Mouse (Mus musculus) spleen, adult 2 months (tissue): ENCODE measurements around the gene Knstrn. TPM values are rescaled to one million over a fixed set of nuclear protein-coding genes. Genes with fewer than 3 reads are reported as not detected.
A peak's percentile ranks its signal among the peaks of the same experiment; 100 is the strongest.

Experiments
- DNase-seq, 2 experiments: peaks; one replicate each; pipeline versions ENCODE4 v3.0.0 to v3.0.0-alpha.2; 2012 to 2021; ENCODE audit warnings: low spot score in 2 of 2, low read depth in 1 of 2
- H3K27ac ChIP-seq: fragments of 200-500 bp; 2 replicates; pipeline ENCODE4 v1.5.1; 2012; ENCODE audit warnings: low read length, inconsistent platforms; ENCODE audit not compliant: insufficient read depth
- H3K27me3 ChIP-seq: fragments of 200-500 bp; 2 replicates; pipeline ENCODE4 v1.6.1; 2012; ENCODE audit warnings: mild to moderate bottlenecking, moderate library complexity, low read length, inconsistent platforms; ENCODE audit not compliant: control insufficient read depth, insufficient read depth
- H3K36me3 ChIP-seq: fragments of 200-500 bp; 2 replicates; pipeline ENCODE4 v1.6.1; 2012; ENCODE audit warnings: mild to moderate bottlenecking, low read length, inconsistent platforms; ENCODE audit not compliant: control insufficient read depth, insufficient read depth
- H3K4me1 ChIP-seq: fragments of 200-500 bp; 2 replicates; pipeline ENCODE4 v1.6.1; 2011; ENCODE audit warnings: inconsistent platforms; ENCODE audit not compliant: control insufficient read depth, insufficient read depth, insufficient read length
- H3K4me3 ChIP-seq: fragments of 200-500 bp; 2 replicates; pipeline ENCODE4 v1.5.1; 2011; ENCODE audit warnings: mild to moderate bottlenecking, inconsistent platforms; ENCODE audit not compliant: insufficient read depth, insufficient read length; ENCODE audit errors: extremely low read depth
- CTCF ChIP-seq: fragments of 200-500 bp; IDR thresholded peaks from 2 replicates; pipeline ENCODE4 v1.5.1; 2011; ENCODE audit warnings: mild to moderate bottlenecking, inconsistent platforms; ENCODE audit not compliant: insufficient read depth, insufficient read length, insufficient replicate concordance; ENCODE audit errors: extremely low read depth
- POLR2A ChIP-seq: fragments of 200-500 bp; IDR thresholded peaks from 2 replicates; pipeline ENCODE4 v1.6.1; 2011; ENCODE audit warnings: low read depth, low read length, inconsistent platforms
- WGBS: fragments of 180-500 bp; shearing (Covaris S2); methylation state at CpG from one replicate; pipeline ENCODE4 v1.1.7; 2018; 5-methylcytosine and 5-hydroxymethylcytosine counted together
- polyA plus RNA-seq: library from polyadenylated mRNA; depleted of rRNA; stranded (reverse); fragments of >200 nt; gene quantifications from 2 replicates; pipeline ENCODE4 v1.2.3, GENCODE M21; 2012

The Knstrn gene
- polyA plus RNA-seq, 1 experiment, result 4.2 TPM

DNA sequence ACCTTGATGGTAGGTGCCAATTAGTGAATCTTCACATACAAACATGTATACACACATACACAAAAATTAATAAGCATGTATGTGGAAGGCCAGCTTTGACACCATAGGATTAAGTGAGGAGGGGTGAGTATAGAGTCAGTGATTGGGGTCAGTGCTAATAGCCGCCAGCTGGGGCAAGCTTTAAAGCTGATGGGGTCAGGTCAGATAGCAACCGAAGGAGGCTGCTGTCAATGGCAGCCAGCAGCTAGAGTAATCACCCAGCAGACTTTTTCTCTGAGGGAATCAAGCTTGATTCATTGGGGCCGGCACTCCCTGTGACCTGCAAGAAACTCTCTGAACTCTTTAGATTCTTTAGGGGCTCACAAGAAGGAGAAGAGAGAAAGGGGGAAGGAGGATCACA is 38.0 kb downstream of the Knstrn start:
- Histone ChIP-seq H3K27me3 (no peaks in the 10 kb centered on the region), H3K27ac (no peak overlapping the region), H3K36me3 (no peaks in the 10 kb centered on the region), H3K4me1 (no peaks in the 10 kb centered on the region), H3K4me3 (no peak overlapping the region)
- no peak for TF ChIP-seq CTCF
- TF ChIP-seq POLR2A, result no peak
- DNase-seq, result no peak
- WGBS, result 85% methylated on average over 2 of the region's 3 CpGs

GRCm38 (mm10) chr2:118861454-118862339 is 47.9 kb downstream of the Knstrn start, which contains the start of gene Ivd:
Ivd (plus strand) TSS chr2:118861954.
- peak within 1 kb of the TSS; percentile 72 for H3K27ac ChIP-seq
- H3K36me3 ChIP-seq, result no peaks in the 10 kb centered on the region
- TF ChIP-seq POLR2A, result peak; percentile 65
- no peak for TF ChIP-seq CTCF
- DNase-seq, result peak; percentile 81 to 87
- peak within 1 kb of the TSS; percentile 82 for H3K4me3 ChIP-seq
- 1% methylated on average over 34 of the region's 34 CpGs for WGBS
- H3K4me1 ChIP-seq, result no peaks in the 10 kb centered on the region
- H3K27me3 ChIP-seq, result no peaks in the 10 kb centered on the region

GRCm38 (mm10) chr2:118862340-118862675 is 48.5 kb downstream of the Knstrn start:
- H3K36me3 ChIP-seq, result no peaks in the 10 kb centered on the region

GRCm38 (mm10) chr2:118870601-118871000 is 56.8 kb downstream of the Knstrn start:
- no peak for DNase-seq
- 88% methylated on average over 3 of the region's 3 CpGs for WGBS
- H3K4me1 ChIP-seq, result no peaks in the 10 kb centered on the region
- no peak overlapping the region for H3K4me3 ChIP-seq
- no peak overlapping the region for H3K27ac ChIP-seq
- H3K27me3 ChIP-seq, result no peaks in the 10 kb centered on the region
- TF ChIP-seq POLR2A, result no peak
- TF ChIP-seq CTCF, result no peak
- H3K36me3 ChIP-seq, result peaks cover 13% of the 10 kb centered on the region

More at GRCm38 (mm10) chr2:118862340-118862675, 48.5 kb downstream of the Knstrn start:
- TF ChIP-seq POLR2A (no peak), CTCF (no peak)
- no peak for DNase-seq
- Histone ChIP-seq H3K4me1 (no peaks in the 10 kb centered on the region), H3K27ac (peak overlapping the region; percentile 72; the same call in 1 of the 2 replicates), H3K27me3 (no peaks in the 10 kb centered on the region), H3K4me3 (peak overlapping the region; percentile 82)
- 68% methylated on average over 3 of the region's 3 CpGs for WGBS

DNA sequence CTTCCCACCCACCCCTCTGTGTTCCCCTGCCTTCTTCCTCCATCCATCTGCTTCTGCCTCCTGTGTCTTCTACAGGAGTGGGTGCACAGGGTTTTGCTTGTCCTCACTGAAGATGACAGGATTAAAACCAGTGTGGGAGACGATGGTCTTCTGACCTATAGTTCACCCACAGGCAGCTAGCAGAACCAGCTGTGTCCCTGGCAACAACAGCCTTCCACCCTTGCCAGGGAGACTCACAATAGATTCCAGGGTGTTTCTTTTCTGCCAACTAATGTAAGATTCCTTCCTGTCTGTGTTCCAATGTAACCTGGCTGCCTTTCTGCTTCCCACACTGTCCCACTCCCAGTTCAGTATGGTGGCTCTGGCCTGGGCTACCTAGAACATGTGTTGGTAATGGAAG is 57.2 kb downstream of the Knstrn start:
- H3K27me3 ChIP-seq, result no peaks in the 10 kb centered on the region
- 80% methylated on average over 1 of the region's 1 CpGs for WGBS

GRCm38 (mm10) chr2:118873018-118873417 is 59.2 kb downstream of the Knstrn start:
- DNase-seq, result no peak
- Histone ChIP-seq H3K4me3 (no peak overlapping the region), H3K27me3 (no peaks in the 10 kb centered on the region), H3K27ac (no peak overlapping the region), H3K4me1 (no peaks in the 10 kb centered on the region), H3K36me3 (peaks cover 18% of the 10 kb centered on the region)
- WGBS, result 90% methylated on average over 5 of the region's 5 CpGs
- TF ChIP-seq POLR2A, result no peak
- TF ChIP-seq CTCF, result no peak

More for the DNA sequence above, 57.2 kb downstream of the Knstrn start:
- Histone ChIP-seq H3K27ac (no peak overlapping the region), H3K4me1 (no peaks in the 10 kb centered on the region), H3K4me3 (no peak overlapping the region), H3K36me3 (peaks cover 13% of the 10 kb centered on the region)
- no peak for TF ChIP-seq POLR2A
- TF ChIP-seq CTCF, result no peak
- no peak for DNase-seq

DNA sequence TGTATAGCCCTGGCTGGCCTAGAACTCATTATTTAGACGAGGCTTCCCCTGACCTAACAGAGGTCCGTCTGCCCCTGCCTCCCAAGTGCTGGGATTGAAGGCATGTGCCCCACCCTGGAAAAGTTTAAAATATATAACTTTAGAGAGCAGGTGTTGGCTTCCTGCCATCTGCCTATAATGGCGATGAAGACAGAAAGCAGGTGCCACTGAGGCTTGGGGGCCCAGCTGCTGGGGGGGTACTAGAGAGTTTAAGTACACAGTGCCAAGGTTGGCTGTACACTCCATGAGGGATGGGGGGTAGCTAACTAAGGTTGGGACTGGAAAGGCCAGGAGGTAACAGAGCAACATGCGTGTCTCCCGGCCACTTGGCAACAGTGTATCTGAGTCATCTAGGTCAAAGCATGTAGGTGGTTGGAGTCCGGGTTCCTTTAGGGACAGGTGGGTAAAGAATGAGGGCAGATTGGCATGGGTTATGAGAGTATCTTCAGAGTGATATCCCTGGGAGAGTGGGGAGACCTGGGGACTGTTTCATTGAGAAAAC is 60.2 kb downstream of the Knstrn start:
- DNase-seq, result no peak
- Histone ChIP-seq H3K4me1 (no peaks in the 10 kb centered on the region), H3K27me3 (no peaks in the 10 kb centered on the region), H3K36me3 (peaks cover 18% of the 10 kb centered on the region), H3K27ac (no peak overlapping the region), H3K4me3 (no peak overlapping the region)
- TF ChIP-seq POLR2A (no peak), CTCF (no peak)
- WGBS, result 88% methylated on average over 6 of the region's 6 CpGs
